Mouse (Mus musculus) adrenal gland, postnatal 25 days (tissue): ENCODE data around the gene Gm11444. TPM values are rescaled to one million over a fixed set of nuclear protein-coding genes. Genes with fewer than 3 reads are reported as not detected.

ENCODE experiments used
- DNase-seq: peaks from one replicate; pipeline ENCODE4 v3.0.0; 2021; ENCODE audit warnings: mixed read lengths
- total RNA-seq: library from RNA; stranded (reverse); gene quantifications from 2 replicates; pipeline ENCODE4 v1.2.3, GENCODE M21; 2021

Gm11444 gene
- total RNA-seq, 1 experiment from 2014 or later = not detected

DNA sequence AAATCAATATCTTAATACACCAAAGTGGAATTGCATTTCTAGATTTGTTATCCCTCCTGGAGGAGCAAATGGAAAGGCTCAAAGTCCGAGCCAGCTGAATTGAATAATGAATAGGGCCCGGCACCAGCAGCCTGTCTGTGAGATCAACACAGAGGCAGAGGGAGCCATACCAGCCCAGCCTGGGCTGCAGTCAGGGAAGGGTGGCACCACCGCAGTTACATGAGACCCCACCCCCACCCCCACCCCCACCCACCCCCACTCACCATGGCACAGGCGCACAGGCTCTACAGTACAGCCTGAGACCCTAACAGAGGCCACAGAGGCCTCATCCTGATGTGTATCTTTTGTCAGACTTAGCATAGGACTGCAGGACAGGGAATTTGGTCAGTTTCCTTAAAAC, 35.5 kb downstream of the Gm11444 start:
- no peak for DNase-seq

DNA sequence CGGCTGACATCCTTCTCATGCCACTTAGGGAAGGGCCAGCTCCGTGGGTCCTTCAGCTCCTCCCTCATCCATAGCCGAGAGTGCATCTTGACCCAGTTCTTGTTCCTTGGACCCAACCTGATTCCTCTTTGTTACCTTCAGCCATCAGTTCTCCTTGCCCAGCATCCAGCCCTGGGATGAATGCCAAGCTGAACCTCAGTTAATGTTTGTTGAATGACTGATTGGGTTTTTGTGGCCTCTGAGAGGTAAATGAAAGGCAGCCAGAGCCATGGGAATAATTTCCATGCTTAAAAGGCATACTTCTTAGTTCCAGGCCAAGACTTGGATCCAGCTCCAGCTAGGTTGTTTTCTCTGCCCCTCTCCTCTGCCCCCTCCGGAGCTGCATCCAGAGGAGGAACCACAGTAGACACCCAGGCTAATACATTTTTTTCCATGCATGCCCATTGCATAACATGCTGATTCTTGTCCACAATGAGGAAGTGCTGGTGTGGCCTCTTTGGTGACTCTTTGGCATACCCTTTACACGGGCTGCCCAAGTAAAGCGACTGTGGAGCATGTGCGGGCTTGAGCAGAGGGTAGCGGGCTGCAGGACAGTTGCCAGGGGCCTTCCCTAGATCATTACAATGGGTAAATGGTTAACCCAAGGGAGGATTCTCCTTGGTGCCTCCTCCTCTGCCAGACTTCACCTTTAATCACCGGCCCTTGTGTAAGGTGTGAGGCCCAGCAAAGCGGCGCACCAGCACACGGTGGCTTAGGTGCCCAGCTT, 37.7 kb downstream of the Gm11444 start:
- DNase-seq = no peak

GRCm38 (mm10) chr11:85811676-85812075, 38.5 kb downstream of the Gm11444 start:
- no peak for DNase-seq

- no peak for DNase-seq
Observed at GRCm38 (mm10) chr11:85811229-85811628, 38.9 kb downstream of the Gm11444 start.

DNA sequence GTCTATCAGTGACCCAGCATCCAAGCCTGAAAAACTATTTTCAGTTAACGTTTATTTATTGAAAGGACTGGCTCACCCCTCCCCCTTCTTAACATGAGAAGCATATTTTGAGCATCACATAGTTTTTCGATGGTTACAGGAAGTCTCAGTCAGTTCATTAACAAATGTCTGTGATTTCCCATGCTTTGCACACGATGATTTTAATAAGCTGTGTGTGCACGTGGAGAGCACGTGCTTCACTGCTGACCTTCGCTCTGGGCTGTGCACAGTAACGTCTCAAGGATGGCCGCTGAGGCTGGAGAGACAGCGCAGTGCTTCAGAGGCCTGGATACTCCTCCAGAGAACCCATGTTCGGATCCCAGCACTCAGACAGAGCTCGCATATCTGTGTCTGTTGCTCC, 42.8 kb downstream of the Gm11444 start:
- DNase-seq = no peak

DNA sequence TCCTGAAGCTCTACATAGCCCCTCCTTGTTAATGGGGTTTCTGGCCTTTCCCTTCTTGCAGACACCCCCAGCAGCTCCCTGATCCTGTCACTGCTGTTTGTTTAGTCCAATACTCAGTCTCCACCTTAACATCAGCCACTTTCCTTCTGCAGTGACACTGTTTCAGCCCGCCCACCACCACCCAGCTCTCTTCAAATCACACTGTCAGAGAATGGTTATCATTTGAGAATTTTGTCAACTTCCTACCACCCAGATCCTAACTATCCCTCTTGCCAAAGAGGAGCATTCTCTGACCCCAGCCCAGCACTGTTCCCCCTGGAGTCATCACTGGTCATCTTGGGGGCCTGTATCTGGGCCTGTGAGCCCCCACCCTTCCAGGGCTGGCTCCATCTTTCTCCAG, 44.4 kb downstream of the Gm11444 start:
- no peak for DNase-seq

- DNase-seq = no peak
Observed at GRCm38 (mm10) chr11:85804048-85804447, 46.1 kb downstream of the Gm11444 start.

DNA sequence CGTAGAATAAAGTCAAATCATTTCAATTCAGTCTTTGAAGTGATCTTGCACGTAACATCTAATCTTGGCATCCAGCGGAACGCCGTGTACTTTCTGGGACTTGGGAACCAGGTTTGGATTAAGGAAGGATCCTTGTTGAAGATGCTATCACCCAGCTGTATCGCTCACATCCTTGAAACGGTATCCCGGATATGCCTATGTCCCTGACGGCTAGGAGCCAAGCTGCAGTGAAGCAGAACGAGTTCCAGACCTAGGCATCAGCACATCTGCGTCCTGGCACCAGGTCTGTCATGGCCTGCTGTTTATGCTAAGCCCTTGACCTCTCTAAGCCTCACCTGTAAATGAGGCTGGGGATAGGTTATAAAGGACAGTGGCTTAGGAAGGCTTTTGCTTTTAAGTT, 49.8 kb downstream of the Gm11444 start:
- no peak for DNase-seq

DNA sequence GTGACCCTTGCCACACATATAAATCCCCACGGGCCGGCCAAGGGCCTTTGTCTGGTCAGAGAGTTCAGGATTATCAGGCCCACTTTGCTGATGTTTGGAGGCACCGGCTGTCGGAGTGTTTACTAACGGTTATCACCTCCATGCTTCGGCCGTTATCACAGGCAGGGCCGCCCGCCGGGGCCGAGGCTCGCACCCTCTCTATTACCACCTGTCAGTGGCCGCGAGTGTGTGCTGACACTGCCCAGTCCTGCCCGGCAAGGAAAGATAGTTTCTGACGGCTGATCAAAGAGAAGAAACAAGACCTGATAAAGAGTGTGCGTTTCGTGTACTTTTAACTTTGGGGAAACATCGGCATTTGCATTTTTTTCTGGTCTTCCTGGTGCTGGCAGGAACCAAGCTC, 50.3 kb downstream of the Gm11444 start:
- no peak for DNase-seq

DNA sequence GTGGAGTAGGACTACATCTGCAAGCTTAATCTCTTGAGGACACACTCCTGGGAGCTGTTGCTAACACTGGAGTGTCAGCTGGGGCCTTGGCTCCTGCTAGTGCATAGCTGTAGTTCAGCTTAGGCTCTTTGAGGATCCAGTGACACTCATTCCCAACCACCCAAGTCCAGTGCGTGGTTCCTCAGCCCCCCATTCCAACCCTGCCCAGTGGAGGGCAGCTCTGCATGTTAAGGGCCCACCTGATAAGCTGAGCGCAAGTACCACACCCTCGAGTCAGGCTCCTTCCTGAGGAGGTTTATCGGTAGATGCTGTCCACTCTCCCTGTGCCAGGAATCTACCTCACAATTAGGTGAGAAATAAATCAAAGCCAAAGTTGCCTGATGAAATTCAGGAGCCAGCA, 50.7 kb downstream of the Gm11444 start:
- DNase-seq = no peak

Other genes starting within 250 kb of the Gm11444 start
- gene Tbx2, start 17.8 kb downstream of the Gm11444 start, total RNA-seq = 25.6 and 27.5 TPM in 2 replicates
- gene Tbx4, start 36.1 kb upstream of the Gm11444 start, total RNA-seq = not detected in 2 replicates